Mouse (Mus musculus): ENCODE data around the gene Zfp668. TPM values are rescaled to one million over a fixed set of nuclear protein-coding genes. Genes with fewer than 3 reads are reported as not detected.
"Not testable (repeated sequence)": the region's sequence is repeated elsewhere in the genome, so short reads cannot be mapped to it uniquely, and the experiment has no call there.

Gene Zfp668
- polyA plus RNA-seq, 1 experiment from 2014 or later = 21.0 TPM

GRCm38 (mm10) chr7:127896384-127896783, 19.8 kb upstream of the Zfp668 start:
- Histone ChIP-seq H3K4me1 (ENCODE audit: insufficient read depth, low read length) (peaks cover 11% of the 10 kb centered on the region), H3K9me3 (ENCODE audit: low read length) (no peaks in the 10 kb centered on the region), H3K4me3 (ENCODE audit: low read length) (no peak overlapping the region), H3K4me2 (replicated peaks; ENCODE audit: low read depth, low read length) (no peak overlapping the region), H3K36me3 (ENCODE audit: insufficient read depth, low read length) (peaks cover 4% of the 10 kb centered on the region), H3K9ac (replicated peaks; ENCODE audit: low read length) (no peak overlapping the region), H3K27ac (ENCODE audit: low read length) (no peak overlapping the region), H3K27me3 (ENCODE audit: insufficient read depth, low read length) (no peaks in the 10 kb centered on the region)
- WGBS = 68% methylated on average over 13 of the region's 13 CpGs
- no peak for ATAC-seq (ENCODE audit: low FRiP score, low TSS enrichment)

- H3K27me3 ChIP-seq (ENCODE audit: insufficient read depth, low read length); H3K9me3 ChIP-seq (ENCODE audit: low read length); H3K36me3 ChIP-seq (ENCODE audit: insufficient read depth, low read length); H3K9ac ChIP-seq (replicated peaks; ENCODE audit: low read length); H3K27ac ChIP-seq (ENCODE audit: low read length): not testable (repeated sequence)
- H3K4me2 ChIP-seq (replicated peaks; ENCODE audit: low read depth, low read length) = peak overlapping the region; percentile 85
- H3K4me3 ChIP-seq (ENCODE audit: low read length) = peak overlapping the region; percentile 76; the same call in 1 of the 2 replicates
- peak; percentile 5; the same call in 1 of the 2 replicates for ATAC-seq (ENCODE audit: low FRiP score, low TSS enrichment)
- 72% methylated on average over 7 of the region's 7 CpGs for WGBS
- H3K4me1 ChIP-seq (ENCODE audit: insufficient read depth, low read length) = peaks cover 11% of the 10 kb centered on the region
These were observed 19.3 kb upstream of the Zfp668 start for GRCm38 (mm10) chr7:127895891-127896290.

GRCm38 (mm10) chr7:127895442-127895841, 18.8 kb upstream of the Zfp668 start, which contains the start of the genes Gm21974 and Vkorc1:
Gm21974 (minus strand) TSS chr7:127895454.
Vkorc1 (minus strand) TSS chr7:127895617.
- Histone ChIP-seq H3K4me1 (ENCODE audit: insufficient read depth, low read length) (peaks cover 11% of the 10 kb centered on the region), H3K27me3 (ENCODE audit: insufficient read depth, low read length) (no peaks in the 10 kb centered on the region), H3K27ac (ENCODE audit: low read length) (peak within 1 kb of the TSS; percentile 86), H3K36me3 (ENCODE audit: insufficient read depth, low read length) (peaks cover 4% of the 10 kb centered on the region), H3K9me3 (ENCODE audit: low read length) (no peaks in the 10 kb centered on the region), H3K4me2 (replicated peaks; ENCODE audit: low read depth, low read length) (peak within 1 kb of the TSS; percentile 85), H3K9ac (replicated peaks; ENCODE audit: low read length) (peak within 1 kb of the TSS; percentile 81), H3K4me3 (ENCODE audit: low read length) (peak within 1 kb of the TSS; percentile 76)
- under 1% methylated on average over 26 of the region's 26 CpGs for WGBS
- ATAC-seq (ENCODE audit: low FRiP score, low TSS enrichment) = peak; percentile 99

GRCm38 (mm10) chr7:127894480-127894879, 17.9 kb upstream of the Zfp668 start:
- Histone ChIP-seq H3K9me3 (ENCODE audit: low read length) (no peaks in the 10 kb centered on the region), H3K9ac (replicated peaks; ENCODE audit: low read length) (peak overlapping the region; percentile 81), H3K4me1 (ENCODE audit: insufficient read depth, low read length) (peaks cover 11% of the 10 kb centered on the region), H3K4me2 (replicated peaks; ENCODE audit: low read depth, low read length) (peak overlapping the region; percentile 85), H3K27me3 (ENCODE audit: insufficient read depth, low read length) (no peaks in the 10 kb centered on the region), H3K36me3 (ENCODE audit: insufficient read depth, low read length) (peaks cover 4% of the 10 kb centered on the region), H3K27ac (ENCODE audit: low read length) (no peak overlapping the region), H3K4me3 (ENCODE audit: low read length) (peak overlapping the region; percentile 76)
- ATAC-seq (ENCODE audit: low FRiP score, low TSS enrichment) = no peak
- 61% methylated on average over 5 of the region's 5 CpGs for WGBS

GRCm38 (mm10) chr7:127890798-127891197, 14.2 kb upstream of the Zfp668 start, which contains the start of gene Prss53:
Prss53 (minus strand) TSS chr7:127890970.
- 29% methylated on average over 4 of the region's 4 CpGs for WGBS
- Histone ChIP-seq H3K9me3 (ENCODE audit: low read length) (no peaks in the 10 kb centered on the region), H3K27ac (ENCODE audit: low read length) (no peak within 1 kb of the TSS), H3K36me3 (ENCODE audit: insufficient read depth, low read length) (peaks cover 30% of the 10 kb centered on the region), H3K4me3 (ENCODE audit: low read length) (no peak within 1 kb of the TSS), H3K4me1 (ENCODE audit: insufficient read depth, low read length) (peaks cover 11% of the 10 kb centered on the region), H3K4me2 (replicated peaks; ENCODE audit: low read depth, low read length) (no peak within 1 kb of the TSS), H3K27me3 (ENCODE audit: insufficient read depth, low read length) (no peaks in the 10 kb centered on the region), H3K9ac (replicated peaks; ENCODE audit: low read length) (no peak within 1 kb of the TSS)
- no peak for ATAC-seq (ENCODE audit: low FRiP score, low TSS enrichment)

- Histone ChIP-seq H3K4me3 (ENCODE audit: low read length) (no peak overlapping the region), H3K27me3 (ENCODE audit: insufficient read depth, low read length) (no peaks in the 10 kb centered on the region), H3K4me1 (ENCODE audit: insufficient read depth, low read length) (peaks cover 3% of the 10 kb centered on the region), H3K9me3 (ENCODE audit: low read length) (no peaks in the 10 kb centered on the region), H3K27ac (ENCODE audit: low read length) (no peak overlapping the region), H3K4me2 (replicated peaks; ENCODE audit: low read depth, low read length) (no peak overlapping the region), H3K9ac (replicated peaks; ENCODE audit: low read length) (no peak overlapping the region), H3K36me3 (ENCODE audit: insufficient read depth, low read length) (peaks cover 44% of the 10 kb centered on the region)
- ATAC-seq (ENCODE audit: low FRiP score, low TSS enrichment) = no peak
- 62% methylated on average over 3 of the region's 3 CpGs for WGBS
These were observed 12.2 kb upstream of the Zfp668 start for GRCm38 (mm10) chr7:127888821-127889220.

- Histone ChIP-seq H3K4me2 (replicated peaks; ENCODE audit: low read depth, low read length) (no peak overlapping the region), H3K4me1 (ENCODE audit: insufficient read depth, low read length) (peaks cover 6% of the 10 kb centered on the region), H3K9me3 (ENCODE audit: low read length) (no peaks in the 10 kb centered on the region), H3K27ac (ENCODE audit: low read length) (no peak overlapping the region), H3K27me3 (ENCODE audit: insufficient read depth, low read length) (no peaks in the 10 kb centered on the region), H3K4me3 (ENCODE audit: low read length) (no peak overlapping the region), H3K36me3 (ENCODE audit: insufficient read depth, low read length) (peaks cover 55% of the 10 kb centered on the region), H3K9ac (replicated peaks; ENCODE audit: low read length) (no peak overlapping the region)
- ATAC-seq (ENCODE audit: low FRiP score, low TSS enrichment) = no peak
- WGBS = 80% methylated on average over 3 of the region's 3 CpGs
These were observed 11.2 kb upstream of the Zfp668 start for GRCm38 (mm10) chr7:127887781-127888180.

GRCm38 (mm10) chr7:127887191-127887590, 10.6 kb upstream of the Zfp668 start:
- H3K9me3 ChIP-seq (ENCODE audit: low read length) = no peaks in the 10 kb centered on the region
- H3K4me1 ChIP-seq (ENCODE audit: insufficient read depth, low read length) = peaks cover 6% of the 10 kb centered on the region
- 89% methylated on average over 8 of the region's 8 CpGs for WGBS
- peaks cover 57% of the 10 kb centered on the region for H3K36me3 ChIP-seq (ENCODE audit: insufficient read depth, low read length)
- ATAC-seq (ENCODE audit: low FRiP score, low TSS enrichment) = no peak
- H3K27me3 ChIP-seq (ENCODE audit: insufficient read depth, low read length) = no peaks in the 10 kb centered on the region
- H3K4me2 ChIP-seq (replicated peaks; ENCODE audit: low read depth, low read length) = no peak overlapping the region
- no peak overlapping the region for H3K27ac ChIP-seq (ENCODE audit: low read length)
- no peak overlapping the region for H3K4me3 ChIP-seq (ENCODE audit: low read length)
- no peak overlapping the region for H3K9ac ChIP-seq (replicated peaks; ENCODE audit: low read length)

GRCm38 (mm10) chr7:127886551-127886950, 9.9 kb upstream of the Zfp668 start:
- H3K9ac ChIP-seq (replicated peaks; ENCODE audit: low read length) = no peak overlapping the region
- no peak overlapping the region for H3K27ac ChIP-seq (ENCODE audit: low read length)
- peaks cover 63% of the 10 kb centered on the region for H3K36me3 ChIP-seq (ENCODE audit: insufficient read depth, low read length)
- no peak for ATAC-seq (ENCODE audit: low FRiP score, low TSS enrichment)
- 90% methylated on average over 6 of the region's 6 CpGs for WGBS
- H3K4me1 ChIP-seq (ENCODE audit: insufficient read depth, low read length) = peaks cover 6% of the 10 kb centered on the region
- no peak overlapping the region for H3K4me2 ChIP-seq (replicated peaks; ENCODE audit: low read depth, low read length)
- no peak overlapping the region for H3K4me3 ChIP-seq (ENCODE audit: low read length)
- H3K27me3 ChIP-seq (ENCODE audit: insufficient read depth, low read length) = no peaks in the 10 kb centered on the region
- H3K9me3 ChIP-seq (ENCODE audit: low read length) = no peaks in the 10 kb centered on the region

- H3K9ac ChIP-seq (replicated peaks; ENCODE audit: low read length) = no peak overlapping the region
- WGBS = 51% methylated on average over 6 of the region's 6 CpGs
- peaks cover 69% of the 10 kb centered on the region for H3K36me3 ChIP-seq (ENCODE audit: insufficient read depth, low read length)
- H3K27ac ChIP-seq (ENCODE audit: low read length) = no peak overlapping the region
- H3K4me3 ChIP-seq (ENCODE audit: low read length) = no peak overlapping the region
- H3K27me3 ChIP-seq (ENCODE audit: insufficient read depth, low read length) = no peaks in the 10 kb centered on the region
- no peaks in the 10 kb centered on the region for H3K9me3 ChIP-seq (ENCODE audit: low read length)
- H3K4me2 ChIP-seq (replicated peaks; ENCODE audit: low read depth, low read length) = no peak overlapping the region
- H3K4me1 ChIP-seq (ENCODE audit: insufficient read depth, low read length) = peaks cover 6% of the 10 kb centered on the region
- no peak for ATAC-seq (ENCODE audit: low FRiP score, low TSS enrichment)
These were observed 9.3 kb upstream of the Zfp668 start for GRCm38 (mm10) chr7:127885951-127886350.

Data from kidney, embryonic 16.5 days (tissue).